Mouse (Mus musculus): ENCODE data around the gene Tmem125. TPM values are rescaled to one million over a fixed set of nuclear protein-coding genes. Genes with fewer than 3 reads are reported as not detected.

Tmem125 gene
- polyA plus RNA-seq (2015; fragmentation: Nextera tagmentation; extraction: Ambion mirVana) = 19.8 and 20.7 TPM in 2 replicates

DNA sequence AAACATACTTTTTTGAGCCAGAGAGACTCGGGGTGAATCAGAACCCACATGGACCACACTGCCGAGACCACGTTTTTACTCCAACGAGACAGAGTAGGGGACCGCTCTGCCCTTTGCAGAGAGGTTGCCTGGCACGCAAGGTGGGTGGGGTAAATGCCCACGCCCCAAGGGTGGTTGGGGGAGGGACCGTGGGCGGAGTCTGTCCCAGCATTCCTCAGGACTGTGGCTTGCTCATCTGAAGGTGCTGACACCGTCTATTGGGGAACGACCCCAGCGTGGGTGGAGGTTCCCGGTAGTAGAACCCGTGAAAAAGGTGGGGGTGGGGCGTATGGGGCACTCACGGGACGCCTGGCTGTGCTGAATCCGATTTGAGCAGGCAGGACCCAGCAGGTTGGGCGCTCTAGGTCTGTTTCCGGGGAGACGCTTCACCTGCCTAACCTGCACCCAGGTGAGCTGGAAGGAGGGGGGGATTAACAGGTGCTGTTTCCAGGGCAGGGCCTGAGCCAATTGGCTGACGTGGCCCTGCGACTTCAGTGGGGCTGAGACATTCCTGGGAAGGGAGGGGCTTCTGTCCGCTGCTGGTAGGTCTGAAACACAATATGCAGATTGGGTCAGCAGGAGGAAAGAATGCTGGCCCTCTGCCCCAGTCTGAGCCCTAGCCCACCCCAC, at the start of gene Tmem125:
Gene Tmem125, minus strand, starts transcription at position 453 of the 669 bp plus-strand sequence.
- no peak for TF ChIP-seq CTCF (IDR thresholded peaks at IDR 0.05; ENCODE audit: low read depth)
- Histone ChIP-seq H3K36me3 (ENCODE audit: control insufficient read depth, insufficient read depth) (no peaks in the 10 kb centered on the region), H3K9me3 (ENCODE audit: control insufficient read depth) (no peaks in the 10 kb centered on the region), H3K27me3 (replicated peaks; ENCODE audit: control insufficient read depth, insufficient read depth, low read length) (no peaks in the 10 kb centered on the region; the same call in 1 of the 2 replicates), H3K4me1 (replicated peaks; ENCODE audit: control insufficient read depth, insufficient read depth, low read length) (peaks cover 7% of the 10 kb centered on the region; the same call in 1 of the 2 replicates), H3K27ac (ENCODE audit: low read depth, low read length) (peak within 1 kb of the TSS; percentile 92), H3K4me2 (replicated peaks; ENCODE audit: low read depth) (peak within 1 kb of the TSS; percentile 65), H3K4me3 (ENCODE audit: low read depth, low read length) (peak within 1 kb of the TSS; percentile 37), H3K9ac (ENCODE audit: low read depth, low read length) (peak within 1 kb of the TSS; percentile 46)
- ATAC-seq = peak; percentile 93
- under 1% methylated on average over 24 of the region's 24 CpGs for WGBS

DNA sequence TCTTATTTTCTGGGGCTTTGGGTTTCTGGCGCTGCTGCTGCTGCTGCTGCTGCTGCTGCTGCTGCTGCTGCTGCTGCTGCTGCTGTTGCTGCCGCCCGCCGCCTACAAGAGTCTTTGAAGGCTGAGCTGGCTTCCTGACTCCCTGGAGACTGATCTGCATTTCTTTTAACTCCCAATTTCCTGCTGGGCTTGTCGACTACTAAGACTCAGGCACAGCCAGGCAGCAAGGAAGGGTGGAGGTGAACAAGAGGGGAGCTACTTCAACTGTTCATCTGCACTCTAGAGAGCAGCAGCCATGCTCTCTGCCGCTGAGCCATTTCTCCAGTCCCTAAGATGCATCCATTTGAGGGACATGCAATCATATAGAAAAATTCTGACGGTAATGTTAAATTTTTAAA, 45.9 kb upstream of the Tmem125 start:
- WGBS = 15% methylated on average over 7 of the region's 7 CpGs
- no peaks in the 10 kb centered on the region for H3K36me3 ChIP-seq (ENCODE audit: control insufficient read depth, insufficient read depth)
- no peak for ATAC-seq
- no peak overlapping the region for H3K4me3 ChIP-seq (ENCODE audit: low read depth, low read length)
- no peak for TF ChIP-seq CTCF (IDR thresholded peaks at IDR 0.05; ENCODE audit: low read depth)
- H3K27ac ChIP-seq (ENCODE audit: low read depth, low read length) = no peak overlapping the region
- no peaks in the 10 kb centered on the region for H3K9me3 ChIP-seq (ENCODE audit: control insufficient read depth)
- no peak overlapping the region for H3K4me2 ChIP-seq (replicated peaks; ENCODE audit: low read depth)
- no peak overlapping the region for H3K9ac ChIP-seq (ENCODE audit: low read depth, low read length)
- H3K27me3 ChIP-seq (replicated peaks; ENCODE audit: control insufficient read depth, insufficient read depth, low read length) = no peaks in the 10 kb centered on the region
- H3K4me1 ChIP-seq (replicated peaks; ENCODE audit: control insufficient read depth, insufficient read depth, low read length) = no peaks in the 10 kb centered on the region

DNA sequence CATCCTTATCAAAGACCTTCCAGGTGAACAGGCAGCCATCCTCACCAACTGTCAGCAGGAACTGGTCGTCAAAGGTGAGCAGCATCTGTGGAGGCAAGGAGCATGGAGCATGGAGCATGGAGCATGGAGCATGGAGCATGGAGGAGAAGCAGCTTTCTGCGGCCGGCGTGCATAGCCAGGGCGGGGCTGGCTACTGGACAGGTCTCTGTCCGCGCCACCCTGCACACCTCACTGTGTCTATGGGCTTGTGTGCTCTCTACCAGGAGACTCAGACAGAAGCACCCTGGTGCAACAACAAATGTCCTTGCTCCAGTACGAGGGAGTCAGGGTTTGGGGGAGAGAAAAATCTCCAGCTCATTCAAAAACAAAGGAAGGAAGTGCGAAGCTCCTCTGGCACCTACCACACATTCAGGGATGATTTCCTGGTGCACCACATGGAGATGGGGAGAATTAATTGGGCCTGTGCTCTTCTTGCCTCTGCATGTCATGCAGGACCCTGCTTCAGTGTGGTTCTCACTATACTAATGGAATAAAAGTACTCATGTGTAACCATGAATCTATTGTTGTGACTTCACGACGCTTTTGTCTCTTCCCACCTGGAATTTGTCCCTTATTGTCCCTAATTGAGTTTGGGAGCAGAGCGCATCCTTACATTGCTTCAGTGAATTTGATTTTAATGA, 45.3 kb upstream of the Tmem125 start:
- H3K27me3 ChIP-seq (replicated peaks; ENCODE audit: control insufficient read depth, insufficient read depth, low read length) = no peaks in the 10 kb centered on the region
- no peaks in the 10 kb centered on the region for H3K9me3 ChIP-seq (ENCODE audit: control insufficient read depth)
- no peak for TF ChIP-seq CTCF (IDR thresholded peaks at IDR 0.05; ENCODE audit: low read depth)
- no peaks in the 10 kb centered on the region for H3K4me1 ChIP-seq (replicated peaks; ENCODE audit: control insufficient read depth, insufficient read depth, low read length)
- no peak overlapping the region for H3K9ac ChIP-seq (ENCODE audit: low read depth, low read length)
- H3K27ac ChIP-seq (ENCODE audit: low read depth, low read length) = no peak overlapping the region
- H3K4me2 ChIP-seq (replicated peaks; ENCODE audit: low read depth) = no peak overlapping the region
- no peaks in the 10 kb centered on the region for H3K36me3 ChIP-seq (ENCODE audit: control insufficient read depth, insufficient read depth)
- no peak overlapping the region for H3K4me3 ChIP-seq (ENCODE audit: low read depth, low read length)
- 64% methylated on average over 12 of the region's 12 CpGs for WGBS
- ATAC-seq = no peak

DNA sequence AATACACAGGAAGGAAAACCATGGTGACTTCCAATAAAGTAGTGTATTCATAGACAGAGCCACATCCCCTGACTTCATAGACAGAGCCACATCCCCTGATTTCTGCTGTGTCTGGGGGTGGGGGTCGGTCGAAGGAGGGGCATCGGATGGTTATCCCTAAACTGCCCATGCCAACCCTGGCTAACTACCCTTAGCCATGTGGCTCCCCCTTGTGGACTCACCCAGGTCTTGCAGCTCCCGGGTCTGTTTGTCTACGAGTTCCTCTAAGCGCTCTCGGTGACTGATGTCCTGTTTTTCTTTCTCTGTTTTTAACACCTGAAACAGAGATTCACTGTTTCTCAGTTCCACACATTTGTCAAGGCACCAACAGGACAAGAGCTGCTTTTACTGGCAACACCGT, 38.8 kb upstream of the Tmem125 start:
- no peak overlapping the region for H3K4me3 ChIP-seq (ENCODE audit: low read depth, low read length)
- peak; percentile 37; the same call in 1 of the 2 replicates for TF ChIP-seq CTCF (IDR thresholded peaks at IDR 0.05; ENCODE audit: low read depth)
- H3K9me3 ChIP-seq (ENCODE audit: control insufficient read depth) = no peaks in the 10 kb centered on the region
- no peak overlapping the region for H3K4me2 ChIP-seq (replicated peaks; ENCODE audit: low read depth)
- WGBS = 93% methylated on average over 8 of the region's 8 CpGs
- no peak for ATAC-seq
- H3K27me3 ChIP-seq (replicated peaks; ENCODE audit: control insufficient read depth, insufficient read depth, low read length) = no peaks in the 10 kb centered on the region
- H3K36me3 ChIP-seq (ENCODE audit: control insufficient read depth, insufficient read depth) = no peaks in the 10 kb centered on the region
- H3K27ac ChIP-seq (ENCODE audit: low read depth, low read length) = no peak overlapping the region
- no peak overlapping the region for H3K9ac ChIP-seq (ENCODE audit: low read depth, low read length)
- H3K4me1 ChIP-seq (replicated peaks; ENCODE audit: control insufficient read depth, insufficient read depth, low read length) = no peaks in the 10 kb centered on the region

DNA sequence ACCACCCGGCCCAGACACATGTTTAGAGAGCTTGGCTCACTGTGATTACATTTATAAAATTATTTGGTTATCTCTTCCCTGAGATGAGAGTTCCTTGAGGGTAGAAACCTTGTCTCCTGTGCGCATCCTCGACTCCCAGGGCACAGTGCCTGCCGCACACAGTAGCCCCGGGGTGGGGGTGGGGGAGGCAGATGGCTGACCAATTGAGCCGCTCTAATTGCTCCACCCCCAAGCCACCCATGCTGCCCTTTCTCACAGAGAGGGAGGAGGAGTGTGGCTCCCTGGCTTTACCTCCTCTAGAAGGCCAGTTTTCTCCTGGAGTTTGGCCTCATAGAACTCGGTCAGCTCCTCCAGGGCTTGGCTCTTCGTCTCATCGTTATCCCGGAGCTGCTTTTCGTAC, 37.7 kb upstream of the Tmem125 start:
- ATAC-seq = no peak
- WGBS = 57% methylated on average over 11 of the region's 11 CpGs
- no peaks in the 10 kb centered on the region for H3K27me3 ChIP-seq (replicated peaks; ENCODE audit: control insufficient read depth, insufficient read depth, low read length)
- H3K4me3 ChIP-seq (ENCODE audit: low read depth, low read length) = no peak overlapping the region
- H3K9me3 ChIP-seq (ENCODE audit: control insufficient read depth) = no peaks in the 10 kb centered on the region
- H3K36me3 ChIP-seq (ENCODE audit: control insufficient read depth, insufficient read depth) = no peaks in the 10 kb centered on the region
- H3K27ac ChIP-seq (ENCODE audit: low read depth, low read length) = no peak overlapping the region
- H3K4me1 ChIP-seq (replicated peaks; ENCODE audit: control insufficient read depth, insufficient read depth, low read length) = no peaks in the 10 kb centered on the region
- no peak for TF ChIP-seq CTCF (IDR thresholded peaks at IDR 0.05; ENCODE audit: low read depth)
- H3K9ac ChIP-seq (ENCODE audit: low read depth, low read length) = no peak overlapping the region
- no peak overlapping the region for H3K4me2 ChIP-seq (replicated peaks; ENCODE audit: low read depth)

DNA sequence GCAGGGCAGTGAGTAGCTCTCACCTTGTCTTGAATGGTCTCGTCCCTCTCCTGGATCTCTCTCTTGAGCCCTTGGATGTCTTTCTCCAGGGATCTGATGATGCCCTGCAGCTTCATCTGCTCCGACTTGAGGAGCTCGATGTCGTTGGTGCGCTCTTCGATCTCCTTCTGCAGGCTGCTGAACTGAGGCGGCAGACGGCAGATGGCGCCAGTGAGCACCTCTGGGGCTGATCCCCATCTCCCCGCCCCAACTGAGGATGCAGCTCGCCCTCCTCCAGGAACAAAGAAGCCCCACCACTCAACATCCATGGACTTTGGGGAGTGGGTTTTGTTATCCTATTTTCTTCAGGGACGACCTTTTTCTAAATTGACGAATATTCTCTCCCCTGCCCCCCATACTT, 35.5 kb upstream of the Tmem125 start:
- Histone ChIP-seq H3K9me3 (ENCODE audit: control insufficient read depth) (no peaks in the 10 kb centered on the region), H3K36me3 (ENCODE audit: control insufficient read depth, insufficient read depth) (no peaks in the 10 kb centered on the region), H3K27me3 (replicated peaks; ENCODE audit: control insufficient read depth, insufficient read depth, low read length) (no peaks in the 10 kb centered on the region), H3K4me2 (replicated peaks; ENCODE audit: low read depth) (no peak overlapping the region), H3K4me3 (ENCODE audit: low read depth, low read length) (no peak overlapping the region), H3K27ac (ENCODE audit: low read depth, low read length) (no peak overlapping the region), H3K9ac (ENCODE audit: low read depth, low read length) (no peak overlapping the region), H3K4me1 (replicated peaks; ENCODE audit: control insufficient read depth, insufficient read depth, low read length) (no peaks in the 10 kb centered on the region)
- ATAC-seq = no peak
- 41% methylated on average over 13 of the region's 13 CpGs for WGBS
- peak; percentile 73 for TF ChIP-seq CTCF (IDR thresholded peaks at IDR 0.05; ENCODE audit: low read depth)
